Mouse (Mus musculus) ES-E14 (cell line): Measurements from ENCODE around the gene 4931406P16Rik.

Source experiments
- CHD2 ChIP-seq: IDR thresholded peaks from 2 replicates; pipeline ENCODE4 v1.6.1; 2014; ENCODE audit warnings: mild to moderate bottlenecking, low read depth, low read length, inconsistent platforms
- HCFC1 ChIP-seq: IDR thresholded peaks from 2 replicates; pipeline ENCODE4 v1.6.1; 2012; ENCODE audit warnings: low read length, inconsistent platforms, borderline replicate concordance; ENCODE audit not compliant: insufficient read depth
- ZNF384 ChIP-seq: IDR thresholded peaks from 2 replicates; pipeline ENCODE4 v1.6.1; 2012; ENCODE audit warnings: low read depth, low read length, inconsistent platforms

- TF ChIP-seq ZNF384 = no peak
- no peak for TF ChIP-seq CHD2
- peak; percentile 54; the same call in 1 of the 2 replicates for TF ChIP-seq HCFC1
Measured at GRCm38 (mm10) chr7:34233909-34234609, 79.3 kb downstream of the 4931406P16Rik start.
